Mouse (Mus musculus) kidney, postnatal 10 days (tissue): ENCODE data around the gene Pds5b.
"Not testable (repeated sequence)": the region's sequence is repeated elsewhere in the genome, so short reads cannot be mapped to it uniquely, and the experiment has no call there.

Experiments used
- DNase-seq: peaks from one replicate; pipeline ENCODE4 v3.0.0; 2021; ENCODE audit warnings: mixed read lengths

Pds5b gene

DNA sequence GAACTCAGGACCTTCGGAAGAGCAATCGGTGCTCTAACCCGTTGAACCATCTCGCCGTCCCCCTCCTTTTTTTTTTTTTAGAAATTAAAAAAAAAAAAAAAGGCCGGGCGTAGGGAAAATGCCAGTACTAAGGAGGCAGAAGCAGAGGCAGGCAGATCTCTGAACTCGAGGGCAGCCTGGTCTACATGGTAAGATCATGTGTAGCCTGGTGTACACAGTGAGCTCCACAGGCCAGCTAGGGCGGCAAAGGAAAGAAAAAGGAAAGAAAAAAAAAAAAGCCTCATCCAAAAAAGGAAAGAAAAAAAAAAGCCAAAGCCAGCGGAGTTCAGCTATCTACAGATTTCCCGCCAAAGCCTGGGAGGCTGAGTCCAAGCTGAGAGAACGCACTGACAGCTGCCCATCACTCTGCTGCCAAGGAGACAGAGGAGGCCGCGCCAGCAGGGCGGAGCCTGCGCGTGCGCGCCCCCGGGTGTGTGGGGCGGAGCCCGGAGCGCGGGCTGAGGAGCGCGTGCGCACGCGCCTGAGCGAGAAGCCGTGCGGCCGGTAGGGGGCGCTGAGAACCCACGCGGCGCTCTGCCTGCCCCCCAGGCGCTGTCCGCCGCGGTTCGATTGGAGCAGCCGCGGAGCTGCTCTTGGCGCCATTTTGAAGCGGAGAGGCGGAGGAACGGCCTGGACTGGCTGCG, at the start of gene Pds5b:
TSS of gene Pds5b (plus strand) at position 587 of the 683 bp plus-strand sequence.
- peak; percentile 98 for DNase-seq

- no peak for DNase-seq
Measured at GRCm38 (mm10) chr5:150625528-150625927, 48.0 kb upstream of the Pds5b start.

DNA sequence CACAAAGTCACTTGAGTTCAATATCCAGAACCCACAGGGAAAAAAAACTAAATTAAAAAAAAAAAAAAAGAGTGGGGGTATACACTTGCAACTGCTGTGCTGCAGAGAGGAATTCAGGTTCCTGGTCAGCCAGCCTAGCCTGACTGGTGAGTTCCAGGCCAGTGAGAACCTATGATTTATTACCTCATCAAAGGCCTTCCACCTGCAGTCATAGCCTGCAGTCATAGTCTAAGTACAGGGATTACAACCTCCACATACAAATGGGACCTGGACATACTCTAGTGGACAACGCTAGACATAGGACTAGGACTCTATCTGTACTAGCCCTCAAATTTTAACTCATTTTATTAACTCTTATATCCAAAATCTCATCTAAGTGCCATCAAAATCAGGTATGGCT, 44.3 kb upstream of the Pds5b start:
- no peak for DNase-seq

GRCm38 (mm10) chr5:150629692-150630091, 43.8 kb upstream of the Pds5b start:
- DNase-seq: no peak

- DNase-seq: no peak
Measured at GRCm38 (mm10) chr5:150641440-150641839, 32.1 kb upstream of the Pds5b start.

DNA sequence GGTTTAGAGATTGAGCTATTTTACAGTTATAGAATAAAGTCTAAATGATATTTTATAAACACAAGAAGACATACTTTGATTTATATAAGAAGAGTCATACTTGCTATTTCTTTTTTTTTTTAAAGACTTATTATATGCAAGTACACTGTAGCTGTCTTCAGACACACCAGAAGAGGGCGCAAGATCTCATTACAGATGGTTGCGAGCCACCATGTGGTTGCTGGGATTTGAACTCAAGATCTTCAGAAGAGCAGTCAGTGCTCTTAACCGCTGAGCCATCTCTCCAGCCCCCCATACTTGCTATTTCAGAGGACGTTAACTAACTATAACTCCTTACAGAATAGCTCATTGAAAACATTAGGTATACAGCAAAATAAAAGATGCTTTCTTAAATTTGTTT, 30.1 kb upstream of the Pds5b start:
- not testable (repeated sequence) for DNase-seq

DNA sequence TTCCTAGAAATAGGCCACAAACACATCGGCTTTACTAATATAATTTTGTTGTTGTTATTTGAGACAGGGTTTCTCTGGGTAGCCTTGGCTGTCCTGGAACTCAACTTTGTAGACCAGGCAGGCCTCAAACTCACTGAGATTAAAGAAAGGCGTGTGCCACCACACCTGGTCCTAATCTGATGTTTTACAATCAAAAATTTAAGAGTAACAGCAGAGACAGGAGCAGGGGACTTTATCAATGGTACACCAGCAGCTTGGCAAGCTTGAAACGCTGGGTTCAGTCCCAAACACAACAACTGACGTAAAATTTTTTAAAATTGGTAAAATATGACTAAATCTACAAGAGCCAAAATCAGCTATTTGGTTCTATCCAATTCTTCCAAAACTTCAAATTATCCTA, 28.6 kb upstream of the Pds5b start:
- no peak for DNase-seq

- no peak for DNase-seq
Measured at GRCm38 (mm10) chr5:150652578-150652977, 21.0 kb upstream of the Pds5b start.

- DNase-seq: no peak
Measured at GRCm38 (mm10) chr5:150654548-150654947, 19.0 kb upstream of the Pds5b start.

DNA sequence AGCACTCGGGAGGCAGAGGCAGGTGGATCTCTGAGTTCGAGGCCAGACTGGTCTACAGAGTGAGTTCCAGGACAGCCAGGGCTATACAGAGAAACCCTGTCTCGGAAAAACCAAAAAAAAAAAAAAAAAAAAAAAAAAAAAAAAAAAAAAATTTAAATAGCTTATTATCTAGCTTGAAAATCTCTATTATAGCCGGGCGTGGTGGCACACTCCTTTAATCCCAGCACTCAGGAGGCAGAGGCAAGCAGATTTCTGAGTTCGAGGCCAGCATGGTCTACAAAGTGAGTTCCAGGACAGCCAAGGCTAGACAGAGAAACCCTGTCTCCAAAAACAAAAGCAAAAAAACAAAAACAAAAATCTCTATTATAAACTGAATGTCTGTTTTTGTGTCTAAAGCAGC, 14.1 kb upstream of the Pds5b start:
- DNase-seq: not testable (repeated sequence)

DNA sequence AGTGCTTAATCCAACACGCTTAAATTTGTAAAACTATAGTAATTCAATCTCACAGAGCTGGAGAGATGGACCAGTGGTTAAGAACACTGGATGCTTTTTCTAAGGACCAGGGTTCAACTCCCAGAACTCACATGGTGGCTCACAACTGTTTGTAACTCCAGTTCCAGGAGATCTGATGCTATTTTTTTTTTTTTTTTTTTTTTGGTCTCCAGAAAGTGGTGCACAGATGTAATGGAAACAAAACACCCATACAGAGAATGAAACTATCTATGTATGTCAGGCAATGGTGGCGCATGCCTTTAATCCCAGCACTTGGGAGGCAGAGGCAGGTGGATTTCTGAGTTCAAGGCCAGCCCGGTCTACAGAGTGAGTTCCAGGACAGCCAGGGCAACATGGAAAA, 13.2 kb upstream of the Pds5b start:
- DNase-seq: not testable (repeated sequence)

GRCm38 (mm10) chr5:150663926-150664325, 9.6 kb upstream of the Pds5b start:
- DNase-seq: not testable (repeated sequence)

GRCm38 (mm10) chr5:150664794-150665131, 8.8 kb upstream of the Pds5b start:
- no peak for DNase-seq

DNA sequence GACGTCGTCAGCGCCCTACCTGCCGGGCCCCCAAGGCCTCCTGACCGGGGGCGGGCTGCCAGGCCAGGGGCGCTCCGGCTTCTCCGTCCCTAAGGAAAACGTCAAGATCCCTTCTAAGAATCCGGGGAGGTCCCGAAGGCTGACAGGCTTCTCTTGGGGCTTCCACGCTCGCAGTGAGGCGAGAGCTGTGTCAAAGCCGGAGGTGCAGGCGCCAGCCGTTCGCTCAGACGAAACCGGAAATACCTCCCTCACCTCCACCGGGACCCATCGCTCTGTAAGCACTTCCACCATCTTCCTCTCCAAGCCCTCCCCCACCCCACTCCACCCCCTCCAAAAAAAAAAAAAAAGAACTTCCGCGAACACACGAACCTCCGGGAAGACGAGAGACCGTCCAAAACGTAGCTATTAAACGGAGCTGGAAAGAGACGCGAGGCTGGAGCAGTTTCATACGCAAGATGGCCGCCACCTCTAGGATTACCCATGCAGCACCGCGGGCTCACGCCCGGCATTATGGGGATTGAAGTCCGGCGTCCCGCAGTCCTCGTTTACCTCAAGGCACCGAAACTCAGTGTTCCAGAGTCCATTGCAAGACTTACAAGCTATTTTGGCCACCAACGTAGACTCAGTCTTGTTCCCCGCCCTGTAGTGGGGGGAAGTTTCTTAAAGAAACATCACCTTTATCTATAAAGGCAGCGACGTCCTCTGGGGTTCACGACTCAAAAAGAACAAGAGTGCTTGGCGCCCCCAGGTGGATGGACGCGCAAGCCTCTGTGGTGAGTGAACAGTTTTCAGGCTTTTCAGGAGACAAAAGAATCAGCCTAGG, 8.2 kb upstream of the Pds5b start:
- DNase-seq: peak; percentile 96

DNA sequence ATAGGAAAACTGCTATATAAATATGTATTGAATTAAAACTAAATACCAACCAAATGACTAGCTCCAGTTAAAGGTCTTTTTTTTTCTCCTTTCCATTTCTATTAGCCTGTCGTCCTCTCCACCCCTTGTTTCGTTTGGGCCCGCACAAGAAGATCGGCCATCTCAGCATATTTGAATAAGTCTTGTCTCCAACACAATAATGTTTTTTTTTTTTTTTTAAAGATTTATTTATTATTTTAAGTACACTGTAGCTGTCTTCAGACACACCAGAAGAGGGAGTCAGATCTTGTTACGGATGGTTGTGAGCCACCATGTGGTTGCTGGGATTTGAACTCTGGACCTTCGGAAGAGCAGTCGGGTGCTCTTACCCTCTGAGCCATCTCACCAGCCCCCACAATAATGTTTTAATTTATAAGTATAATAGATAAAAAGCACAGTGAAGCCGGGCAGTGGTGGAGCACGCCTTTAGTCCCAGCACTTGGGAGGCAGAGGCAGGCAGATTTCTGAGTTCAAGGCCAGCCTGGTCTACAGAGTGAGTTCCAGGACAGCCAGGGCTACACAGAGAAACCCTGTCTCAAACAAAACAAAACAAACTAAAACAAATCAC, 7.3 kb upstream of the Pds5b start, which contains the start of gene N4bp2l2:
TSS of gene N4bp2l2 (minus strand) at position 51 of the 607 bp plus-strand sequence.
- not testable (repeated sequence) for DNase-seq

DNA sequence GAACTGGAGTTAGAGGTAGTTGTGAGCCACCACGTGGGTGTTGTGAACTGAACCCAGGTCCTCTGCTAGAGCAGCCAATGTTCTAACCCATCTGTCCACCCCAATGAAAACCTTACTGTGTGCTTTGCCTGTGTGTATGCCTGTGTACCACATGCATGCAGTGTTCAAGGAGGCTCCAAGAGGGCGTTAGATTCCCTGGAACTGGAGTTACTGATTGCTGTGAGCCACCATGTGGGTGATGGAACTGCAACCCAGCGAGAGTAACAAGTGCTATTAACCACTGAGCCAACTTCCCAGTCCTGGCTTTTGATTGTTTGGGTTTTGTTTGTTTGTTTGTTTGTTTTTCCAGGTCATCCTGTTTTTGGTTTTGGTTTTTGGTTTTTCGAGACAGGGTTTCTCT, 4.8 kb upstream of the Pds5b start:
- DNase-seq: no peak

DNA sequence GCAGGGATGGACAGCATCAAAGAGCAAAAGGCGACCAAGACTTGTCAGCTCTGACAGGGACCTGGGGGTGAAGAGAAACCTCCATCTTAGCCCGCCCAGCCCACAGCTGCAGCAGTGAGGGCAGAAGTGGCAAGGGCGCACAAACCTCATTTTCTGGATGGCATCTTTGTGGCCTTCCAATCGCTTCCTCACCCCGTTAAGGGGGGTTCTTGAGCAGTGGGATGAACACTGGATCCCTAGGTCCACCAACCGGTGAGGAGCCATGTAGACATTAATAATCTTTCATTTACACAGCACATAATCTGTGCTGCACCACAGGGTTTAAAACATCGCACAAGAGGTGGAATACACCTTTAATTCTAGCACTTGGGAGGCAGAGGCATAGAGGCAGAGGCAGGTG, 1.2 kb upstream of the Pds5b start:
- DNase-seq: no peak

- DNase-seq: peak; percentile 64
Measured at GRCm38 (mm10) chr5:150673880-150674621, 512 bp downstream of the Pds5b start.

DNA sequence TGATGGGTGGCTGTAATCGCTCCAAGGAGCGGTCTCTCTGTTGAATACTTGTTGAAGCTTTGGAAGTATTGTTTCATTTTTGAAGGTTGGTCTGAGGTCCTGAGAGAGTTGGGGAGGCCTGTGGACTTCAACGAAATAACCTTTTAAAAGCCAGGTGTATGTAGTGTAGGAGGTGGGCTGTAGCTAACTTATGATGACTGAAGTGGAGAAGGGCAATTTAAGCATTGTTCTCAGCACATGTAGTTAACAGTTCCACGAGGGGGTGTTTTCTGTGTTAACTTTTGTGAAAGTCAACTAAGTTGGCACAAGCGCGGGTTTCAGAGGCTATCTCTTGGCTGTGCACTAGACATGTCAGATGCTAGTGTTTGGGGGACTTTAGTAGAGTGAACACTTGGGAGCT, 1.3 kb downstream of the Pds5b start:
- no peak for DNase-seq

DNA sequence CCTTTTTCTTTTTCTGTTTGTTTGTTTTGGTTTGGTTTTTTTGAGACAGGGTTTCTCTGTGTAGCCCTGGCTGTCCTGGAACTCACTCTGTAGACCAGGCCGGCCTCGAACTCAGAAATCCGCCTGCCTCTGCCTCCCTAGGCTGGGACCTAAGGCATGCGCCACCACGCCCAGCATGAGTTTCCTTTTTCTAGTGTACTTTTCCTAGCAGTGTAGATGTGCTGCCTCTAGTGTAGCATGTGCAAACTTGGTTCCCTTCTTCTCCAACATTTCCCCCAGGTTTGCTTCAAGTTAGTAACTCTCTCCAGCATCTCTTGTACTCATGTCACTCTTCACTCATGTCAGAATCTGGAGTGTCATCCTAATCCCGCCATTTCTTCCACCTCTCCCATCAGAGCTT, 9.3 kb downstream of the Pds5b start:
- DNase-seq: not testable (repeated sequence)

- no peak for DNase-seq
Measured at GRCm38 (mm10) chr5:150690685-150691084, 17.1 kb downstream of the Pds5b start.

GRCm38 (mm10) chr5:150693277-150693676, 19.7 kb downstream of the Pds5b start:
- DNase-seq: no peak

GRCm38 (mm10) chr5:150702714-150703113, 29.2 kb downstream of the Pds5b start:
- peak; percentile 59 for DNase-seq
